Mouse (Mus musculus): ENCODE results near the gene Prpf38a. TPM values are rescaled to one million over a fixed set of nuclear protein-coding genes. Genes with fewer than 3 reads are reported as not detected.

Prpf38a gene
- polyA plus RNA-seq, 1 experiment from 2014 or later: 126 TPM

- Histone ChIP-seq H3K27ac (peak overlapping the region; percentile 87), H3K9me3 (replicated peaks) (no peaks in the 10 kb centered on the region), H3K36me3 (peaks cover 53% of the 10 kb centered on the region), H3K4me1 (peaks cover 24% of the 10 kb centered on the region), H3K4me3 (peak overlapping the region; percentile 70), H3K27me3 (ENCODE audit: low read depth, poor library complexity, severe bottlenecking) (no peaks in the 10 kb centered on the region)
- DNase-seq (ENCODE audit: low spot score): no peak
- 1% methylated on average over 16 of the region's 16 CpGs for WGBS
Observed at GRCm38 (mm10) chr4:108579743-108580411, 741 bp upstream of the Prpf38a start.

DNA sequence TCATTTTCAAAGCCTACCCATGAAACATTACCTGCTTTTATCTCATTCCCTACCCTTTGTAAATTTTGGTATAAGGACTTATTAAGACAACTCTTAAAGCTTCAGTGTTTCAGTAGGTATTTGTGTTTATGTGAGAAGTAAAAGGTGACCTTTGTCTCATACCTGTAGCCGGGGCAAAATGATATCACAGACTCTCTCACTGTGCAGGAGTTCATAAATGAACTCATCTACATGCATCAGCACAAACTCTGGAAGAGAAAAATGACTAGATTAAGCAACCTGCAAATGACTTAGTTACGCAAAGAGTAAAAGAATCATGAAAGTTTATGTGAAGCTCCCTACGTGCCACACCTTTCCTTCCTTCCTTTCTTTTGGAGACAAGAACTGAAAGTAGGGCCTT, 6.5 kb downstream of the Prpf38a start:
- Histone ChIP-seq H3K9me3 (replicated peaks) (no peaks in the 10 kb centered on the region), H3K36me3 (peaks cover 95% of the 10 kb centered on the region), H3K4me3 (no peak overlapping the region), H3K27me3 (ENCODE audit: low read depth, poor library complexity, severe bottlenecking) (no peaks in the 10 kb centered on the region), H3K27ac (no peak overlapping the region), H3K4me1 (peaks cover 6% of the 10 kb centered on the region)
- WGBS: 93% methylated on average over 3 of the region's 3 CpGs
- no peak for DNase-seq (ENCODE audit: low spot score)

- H3K4me1 ChIP-seq: no peaks in the 10 kb centered on the region
- 96% methylated on average over 1 of the region's 1 CpGs for WGBS
- no peak overlapping the region for H3K27ac ChIP-seq
- DNase-seq (ENCODE audit: low spot score): no peak
- no peak overlapping the region for H3K4me3 ChIP-seq
- H3K36me3 ChIP-seq: peaks cover 100% of the 10 kb centered on the region
- no peaks in the 10 kb centered on the region for H3K27me3 ChIP-seq (ENCODE audit: low read depth, poor library complexity, severe bottlenecking)
- no peaks in the 10 kb centered on the region for H3K9me3 ChIP-seq (replicated peaks)
Observed at GRCm38 (mm10) chr4:108565026-108565425, 14.1 kb downstream of the Prpf38a start.

DNA sequence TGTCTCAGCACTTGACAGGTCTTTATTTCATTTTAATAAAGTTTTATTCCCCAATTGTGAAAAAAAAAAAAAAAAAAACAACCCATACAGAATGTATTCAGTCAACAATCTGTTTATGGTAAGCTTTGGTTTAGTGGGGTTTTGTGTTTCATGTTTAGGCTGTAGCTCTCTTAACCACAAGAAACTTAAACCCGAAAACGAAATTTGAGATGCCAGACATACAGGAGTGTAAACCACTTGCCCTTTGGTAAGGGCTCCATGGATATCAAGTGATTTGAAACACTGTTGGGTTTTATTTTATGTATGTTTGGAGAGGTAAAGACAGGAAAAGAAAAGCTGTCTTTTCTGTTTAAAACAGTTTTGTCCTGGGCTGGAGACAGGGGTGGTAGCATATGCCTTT, 39.4 kb downstream of the Prpf38a start:
- Histone ChIP-seq H3K27ac (no peak overlapping the region), H3K36me3 (peaks cover 79% of the 10 kb centered on the region), H3K4me3 (no peak overlapping the region), H3K27me3 (ENCODE audit: low read depth, poor library complexity, severe bottlenecking) (no peaks in the 10 kb centered on the region), H3K9me3 (replicated peaks) (no peaks in the 10 kb centered on the region), H3K4me1 (no peaks in the 10 kb centered on the region)
- DNase-seq (ENCODE audit: low spot score): no peak
- 92% methylated on average over 2 of the region's 2 CpGs for WGBS

Other genes starting within 250 kb of the Prpf38a start
- gene Shisal2a, start 196.0 kb downstream of the Prpf38a start, polyA plus RNA-seq (2016; fragmentation: Nextera tagmentation; extraction: Ambion mirVana): 1.5 and 5.6 TPM in 2 replicates
- gene Gpx7, start 172.4 kb downstream of the Prpf38a start, polyA plus RNA-seq (2016; fragmentation: Nextera tagmentation; extraction: Ambion mirVana): 40.6 and 44.3 TPM in 2 replicates
- gene Tut4, start 119.9 kb downstream of the Prpf38a start, polyA plus RNA-seq (2016; fragmentation: Nextera tagmentation; extraction: Ambion mirVana): 95.8 and 119 TPM in 2 replicates
- 30.4 and 31.1 TPM in 2 replicates for gene Orc1, start 87 bp upstream of the Prpf38a start, polyA plus RNA-seq (2016; fragmentation: Nextera tagmentation; extraction: Ambion mirVana)
- 28.9 and 31.2 TPM in 2 replicates for gene Cc2d1b, start 40.6 kb upstream of the Prpf38a start, polyA plus RNA-seq (2016; fragmentation: Nextera tagmentation; extraction: Ambion mirVana)
- 1.4 TPM in 2 replicates for gene 3110021N24Rik, start 140.3 kb upstream of the Prpf38a start, polyA plus RNA-seq (2016; fragmentation: Nextera tagmentation; extraction: Ambion mirVana)
- 4.5 and 5.1 TPM in 2 replicates for gene Zfyve9, start 201.5 kb upstream of the Prpf38a start, polyA plus RNA-seq (2016; fragmentation: Nextera tagmentation; extraction: Ambion mirVana)

Measured in limb, embryonic 10.5 days (tissue).